Mouse (Mus musculus) adrenal gland, adult 18-20 months (tissue): Measurements from ENCODE around the gene Cxcl2. TPM values are rescaled to one million over a fixed set of nuclear protein-coding genes. Genes with fewer than 3 reads are reported as not detected.
A peak's percentile ranks its signal among the peaks of the same experiment; 100 is the strongest.

Experiments used
- DNase-seq, 2 experiments: peaks; one replicate each; pipeline ENCODE4 v3.0.0; 2021 to 2022; ENCODE audit warnings: low spot score in 2 of 2
- total RNA-seq, 2 experiments: library from RNA; stranded (reverse); gene quantifications; 1 replicate in 1 of 2; 2 replicates in 1 of 2; pipeline ENCODE4 v1.2.3; 2021

Cxcl2 gene
- total RNA-seq, 2 experiments from 2014 or later: 0.32 TPM; not detected in 1

GRCm38 (mm10) chr5:90891464-90891813, 12.2 kb upstream of the Cxcl2 start:
- DNase-seq: no peak

- no peak for DNase-seq
Observed at GRCm38 (mm10) chr5:90894231-90894630, 9.4 kb upstream of the Cxcl2 start.

- no peak for DNase-seq
Observed at GRCm38 (mm10) chr5:90897429-90897828, 6.2 kb upstream of the Cxcl2 start.

- no peak for DNase-seq
Observed at GRCm38 (mm10) chr5:90899308-90899707, 4.4 kb upstream of the Cxcl2 start.

- peak; percentile 43 to 57 for DNase-seq
Observed at GRCm38 (mm10) chr5:90900147-90900546, 3.5 kb upstream of the Cxcl2 start.

GRCm38 (mm10) chr5:90900688-90901087, 3.0 kb upstream of the Cxcl2 start:
- DNase-seq: no peak

- DNase-seq: no peak
Observed at GRCm38 (mm10) chr5:90902380-90903260, 1.1 kb upstream of the Cxcl2 start.

- peak; percentile 61 to 77 for DNase-seq
Observed at GRCm38 (mm10) chr5:90908983-90909382, 5.3 kb downstream of the Cxcl2 start.

GRCm38 (mm10) chr5:90919495-90919894, 15.8 kb downstream of the Cxcl2 start:
- DNase-seq: no peak

- no peak for DNase-seq
Observed at GRCm38 (mm10) chr5:90922958-90923357, 19.3 kb downstream of the Cxcl2 start.

- no peak for DNase-seq
Observed at GRCm38 (mm10) chr5:90930546-90930945, 26.9 kb downstream of the Cxcl2 start.

- DNase-seq: peak; percentile 82 to 86
Observed at GRCm38 (mm10) chr5:90930971-90931851, 27.5 kb downstream of the Cxcl2 start, which contains the start of gene Mthfd2l. Gene Mthfd2l (plus strand): TSS chr5:90931117.

- no peak for DNase-seq
Observed at GRCm38 (mm10) chr5:90931911-90932310, 28.2 kb downstream of the Cxcl2 start.

- no peak for DNase-seq
Observed at GRCm38 (mm10) chr5:90936706-90937105, 33.0 kb downstream of the Cxcl2 start.

GRCm38 (mm10) chr5:90945453-90945852, 41.8 kb downstream of the Cxcl2 start:
- no peak for DNase-seq

- no peak for DNase-seq
Observed at GRCm38 (mm10) chr5:90949499-90949898, 45.8 kb downstream of the Cxcl2 start.

GRCm38 (mm10) chr5:90951475-90951874, 47.8 kb downstream of the Cxcl2 start:
- no peak for DNase-seq

GRCm38 (mm10) chr5:90952731-90953481, 49.2 kb downstream of the Cxcl2 start:
- DNase-seq: no peak
